Mouse (Mus musculus): Measurements from ENCODE around the gene Phc2.

DNA sequence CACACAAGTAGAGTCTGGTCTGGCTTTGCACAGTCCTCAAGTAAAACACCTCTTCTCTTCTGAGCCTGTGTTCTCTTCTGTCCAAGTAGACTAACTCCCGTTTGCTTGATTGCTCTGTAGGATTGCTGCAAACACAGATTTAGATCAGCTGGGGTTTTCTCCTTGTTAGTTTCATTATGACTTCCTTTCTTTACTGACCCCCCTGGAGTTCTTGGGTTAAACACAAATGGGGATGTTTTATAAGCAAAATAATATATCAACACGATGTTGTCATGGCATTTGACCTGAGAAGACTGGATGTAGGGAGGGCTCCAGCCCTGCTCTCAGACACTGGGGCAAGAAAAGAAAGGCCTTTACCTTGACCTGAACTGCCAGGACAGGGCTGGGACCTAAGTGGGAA is 35.5 kb upstream of the Phc2 start:
- TF ChIP-seq CTCF (IDR thresholded peaks at IDR 0.05; ENCODE audit: control insufficient read depth, insufficient read depth, insufficient read length) = no peak
- TF ChIP-seq USF1 (IDR thresholded peaks at IDR 0.05; ENCODE audit: low read depth) = no peak
- no peak for TF ChIP-seq MAX (IDR thresholded peaks at IDR 0.05)
- no peak for TF ChIP-seq CEBPB (IDR thresholded peaks at IDR 0.05; ENCODE audit: low read depth)
- no peak for TF ChIP-seq MYOG (IDR thresholded peaks at IDR 0.05; ENCODE audit: control insufficient read depth, extremely low read depth, insufficient read length)

All from C2C12 (cell line).